ENCODE assay signal across 28 mouse cellular contexts in the genomic region with DNA sequence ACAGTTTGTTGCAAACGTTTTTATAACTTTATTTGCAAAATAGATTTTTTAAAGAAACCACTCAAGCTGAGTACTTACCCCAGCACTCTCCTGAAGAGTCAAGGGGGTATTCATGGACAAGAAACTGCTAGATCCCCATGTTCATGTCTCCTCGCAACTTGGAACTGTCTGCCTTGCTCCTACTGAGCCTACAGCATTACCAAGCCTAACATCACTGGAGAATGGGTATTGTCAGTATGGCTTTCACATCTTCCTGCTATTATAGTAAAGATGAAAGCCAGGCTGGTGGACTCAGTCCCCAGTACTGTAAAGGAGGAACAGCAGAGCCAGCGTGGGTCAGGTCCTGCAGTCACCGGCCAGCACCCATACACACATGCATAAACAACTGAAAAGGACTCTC. TPM values are rescaled to one million over a fixed set of nuclear protein-coding genes. Genes with fewer than 3 reads are reported as not detected.
DNase-seq lines count a peak whose midpoint lies in the region; ATAC-seq and TF ChIP-seq lines count a peak whose summit lies in the region.
"Had no signal": no experiment of that assay in that cellular context is flagged by ENCODE, and none has a peak within 500 bp of the region (broad histone marks: within the 10 kb centered on the region; RNA-seq: fewer than 3 reads in every experiment).

Podn (minus strand) TSS at position 101 of the 400 bp plus-strand sequence.

- no peak within 1 kb of the TSS for H3K4me2 ChIP-seq in heart, embryonic 12.5 days
- H3K4me2 ChIP-seq: hindbrain, embryonic 14.5 days; limb, embryonic 15.5 days; liver, embryonic 15.5 days; neural tube, embryonic 13.5 days had no signal

- no peak within 1 kb of the TSS for H3K4me3 ChIP-seq in heart, embryonic 12.5 days
- no peak within 1 kb of the TSS for H3K4me3 ChIP-seq in thymus, adult 2 months (ENCODE audit: control insufficient read depth, insufficient read depth, low read length)
- H3K4me3 ChIP-seq: embryonic facial prominence, embryonic 10.5 days; forebrain, embryonic 10.5 days; limb, embryonic 15.5 days; liver, embryonic 15.5 days; midbrain, embryonic 10.5 days; myocyte; neural tube, embryonic 13.5 days had no signal

- no peak within 1 kb of the TSS for H3K27ac ChIP-seq in heart, embryonic 12.5 days (ENCODE audit: poor library complexity, severe bottlenecking)
- H3K27ac ChIP-seq in thymus, adult 2 months (ENCODE audit: control insufficient read depth, insufficient read depth, low read length) = no peak within 1 kb of the TSS
- H3K27ac ChIP-seq: embryonic facial prominence, embryonic 10.5 days; forebrain, embryonic 10.5 days; hindbrain, embryonic 14.5 days; limb, embryonic 15.5 days; liver, embryonic 15.5 days; midbrain, embryonic 10.5 days; neural tube, embryonic 13.5 days had no signal

- no peaks in the 10 kb centered on the region for H3K27me3 ChIP-seq in heart, embryonic 12.5 days (replicated peaks)
- H3K27me3 ChIP-seq in thymus, adult 2 months (ENCODE audit: control insufficient read depth, insufficient read depth, low read length) = no peaks in the 10 kb centered on the region
- H3K27me3 ChIP-seq: limb, embryonic 15.5 days; liver, embryonic 15.5 days; neural tube, embryonic 13.5 days had no signal

- ATAC-seq in heart, embryonic 12.5 days (ENCODE audit: insufficient number of reproducible peaks, low FRiP score) = no peak
- ATAC-seq: forebrain, embryonic 16.5 days; lung, postnatal 0 days; midbrain, embryonic 16.5 days had no signal

- peaks cover 6% of the 10 kb centered on the region; the same call in 1 of the 2 replicates for H3K36me3 ChIP-seq in heart, embryonic 12.5 days
- no peaks in the 10 kb centered on the region for H3K36me3 ChIP-seq in thymus, adult 2 months (ENCODE audit: control insufficient read depth, insufficient read depth, low read length)
- H3K36me3 ChIP-seq: limb, embryonic 15.5 days had no signal

- H3K4me1 ChIP-seq in heart, embryonic 12.5 days (replicated peaks) = no peaks in the 10 kb centered on the region
- H3K4me1 ChIP-seq in thymus, adult 2 months (replicated peaks; ENCODE audit: control insufficient read depth, insufficient read depth, low read length) = no peaks in the 10 kb centered on the region
- H3K4me1 ChIP-seq: embryonic facial prominence, embryonic 10.5 days; forebrain, embryonic 10.5 days; limb, embryonic 15.5 days; liver, embryonic 15.5 days; midbrain, embryonic 10.5 days; neural tube, embryonic 13.5 days had no signal

- no peak within 1 kb of the TSS for H3K9ac ChIP-seq in heart, embryonic 12.5 days
- H3K9ac ChIP-seq: hindbrain, embryonic 14.5 days; limb, embryonic 15.5 days; liver, embryonic 15.5 days; neural tube, embryonic 13.5 days had no signal

- DNase-seq in heart, postnatal 10 days = no peak
- no peak for DNase-seq in thymus, adult 2 months
- DNase-seq in thymus, postnatal 4 days = no peak
- no peak for DNase-seq in heart, postnatal 14 days
- no peak for DNase-seq in gastrocnemius, postnatal 4 days (ENCODE audit: low spot score in 2 of 2)
- DNase-seq in cerebellum, adult 9-11 months = no peak
- DNase-seq: adrenal gland, adult 8-10 months; cerebellum, adult 2 months; gastrocnemius, postnatal 14 days; kidney, postnatal 25 days; left cerebral cortex, postnatal 4 days; retina, postnatal 1 day; right cerebral cortex, postnatal 25 days; thymus, postnatal 14 days had no signal

- no peaks in the 10 kb centered on the region for H3K9me3 ChIP-seq in heart, embryonic 12.5 days (replicated peaks)
- H3K9me3 ChIP-seq: embryonic facial prominence, embryonic 10.5 days; forebrain, embryonic 10.5 days; limb, embryonic 15.5 days; liver, embryonic 15.5 days; midbrain, embryonic 10.5 days; neural tube, embryonic 13.5 days had no signal

- intact Hi-C loops in heart, postnatal 10 days (cut with DNase I) = no loop called here
- intact Hi-C loops in heart, postnatal 14 days (cut with DNase I) = no loop called here

- no peak for TF ChIP-seq POLR2A in thymus, adult 2 months (IDR thresholded peaks at IDR 0.05; ENCODE audit: control insufficient read depth, extremely low read depth, insufficient read depth, low read length, poor library complexity)

- no peak for TF ChIP-seq CTCF in thymus, adult 2 months (IDR thresholded peaks at IDR 0.05; ENCODE audit: borderline replicate concordance, control insufficient read depth, extremely low read depth, insufficient read depth, low read length, poor library complexity)

- WGBS in heart, embryonic 12.5 days = 77% methylated on average over 4 of the region's 4 CpGs
- WGBS in thymus, adult 2 months = 95% methylated on average over 4 of the region's 4 CpGs

RNA-seq across cellular contexts. Expression of gene Podn, which starts in this region (rescaled TPM):
- total RNA-seq in heart, postnatal 10 days (2021) = 10 to 100 TPM; 12.1 to 24.1 TPM
- 0.55 and 0.59 TPM in 2 replicates for polyA plus RNA-seq in heart, embryonic 12.5 days (2016; fragmentation: Nextera tagmentation; extraction: Ambion mirVana)
- polyA plus RNA-seq in thymus, adult 2 months (2012; rRNA removed) = 5.7 and 12.0 TPM in 2 replicates
- 10 to 100 TPM; 16.0 to 31.0 TPM for total RNA-seq in heart, postnatal 14 days (2021)
- total RNA-seq in gastrocnemius, postnatal 4 days (2021) = 1 to 10 TPM; 5.9 to 9.8 TPM
- total RNA-seq: common myeloid progenitor, adult 5-6 weeks; MEL had no signal
